Mouse (Mus musculus): ENCODE measurements around the gene Taar4. TPM values are rescaled to one million over a fixed set of nuclear protein-coding genes. Genes with fewer than 3 reads are reported as not detected.

Gene Taar4
- not detected in 2 replicates for polyA plus RNA-seq (2015; fragmentation: Nextera tagmentation; extraction: Ambion mirVana)

DNA sequence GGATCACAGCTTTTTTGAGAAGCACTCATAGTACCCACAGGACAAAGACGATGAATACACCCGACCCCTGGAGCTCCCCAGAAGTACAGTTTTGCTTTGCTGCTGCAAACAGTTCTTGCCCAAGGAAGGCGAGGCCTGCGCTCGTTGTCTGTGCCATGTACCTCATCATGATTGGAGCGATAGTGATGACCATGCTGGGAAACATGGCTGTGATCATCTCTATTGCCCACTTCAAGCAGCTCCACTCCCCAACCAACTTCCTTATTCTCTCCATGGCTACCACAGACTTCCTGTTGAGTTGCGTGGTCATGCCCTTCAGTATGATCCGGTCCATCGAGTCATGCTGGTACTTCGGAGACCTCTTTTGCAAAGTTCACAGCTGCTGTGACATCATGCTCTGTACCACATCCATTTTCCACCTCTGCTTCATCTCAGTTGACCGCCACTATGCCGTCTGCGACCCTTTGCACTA lies at the start of gene Taar4:
Gene Taar4 (plus strand): TSS at position 51 of the 472 bp plus-strand sequence.
- Histone ChIP-seq H3K9me3 (replicated peaks) (no peaks in the 10 kb centered on the region), H3K4me3 (replicated peaks) (no peak within 1 kb of the TSS), H3K4me2 (replicated peaks) (no peak within 1 kb of the TSS), H3K36me3 (no peaks in the 10 kb centered on the region), H3K9ac (no peak within 1 kb of the TSS), H3K27me3 (no peaks in the 10 kb centered on the region), H3K4me1 (no peaks in the 10 kb centered on the region), H3K27ac (replicated peaks) (no peak within 1 kb of the TSS)
- ATAC-seq (ENCODE audit: insufficient number of reproducible peaks, low FRiP score, low TSS enrichment, low read depth) = no peak
- 96% methylated on average over 13 of the region's 13 CpGs for WGBS

DNA sequence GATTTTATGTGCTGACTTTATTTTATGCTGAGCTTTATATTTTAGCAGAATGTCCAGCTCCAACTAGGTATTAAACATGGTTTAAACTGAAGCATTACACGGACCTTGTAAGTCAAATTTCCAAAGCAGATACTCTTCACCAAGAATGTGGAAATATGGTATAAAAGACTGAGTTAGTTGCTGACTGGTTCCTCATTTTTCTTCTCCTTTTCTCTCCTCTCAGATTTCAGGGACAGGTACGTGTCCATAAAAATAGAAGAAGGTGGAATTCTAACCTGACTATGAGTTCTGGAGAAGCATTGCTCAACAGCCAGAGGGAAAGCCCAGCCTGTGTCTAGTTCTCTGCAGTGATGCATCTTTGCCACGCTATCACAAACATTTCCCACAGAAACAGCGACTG lies 40.2 kb upstream of the Taar4 start, which contains the start of gene Taar1:
Gene Taar1 (plus strand): TSS at position 301 of the 400 bp plus-strand sequence.
- Histone ChIP-seq H3K4me2 (replicated peaks) (no peak within 1 kb of the TSS), H3K4me1 (no peaks in the 10 kb centered on the region), H3K4me3 (replicated peaks) (no peak within 1 kb of the TSS), H3K27ac (replicated peaks) (no peak within 1 kb of the TSS), H3K27me3 (no peaks in the 10 kb centered on the region), H3K36me3 (no peaks in the 10 kb centered on the region), H3K9ac (no peak within 1 kb of the TSS), H3K9me3 (replicated peaks) (no peaks in the 10 kb centered on the region)
- ATAC-seq (ENCODE audit: insufficient number of reproducible peaks, low FRiP score, low TSS enrichment, low read depth) = no peak
- WGBS = 83% methylated on average over 4 of the region's 4 CpGs

DNA sequence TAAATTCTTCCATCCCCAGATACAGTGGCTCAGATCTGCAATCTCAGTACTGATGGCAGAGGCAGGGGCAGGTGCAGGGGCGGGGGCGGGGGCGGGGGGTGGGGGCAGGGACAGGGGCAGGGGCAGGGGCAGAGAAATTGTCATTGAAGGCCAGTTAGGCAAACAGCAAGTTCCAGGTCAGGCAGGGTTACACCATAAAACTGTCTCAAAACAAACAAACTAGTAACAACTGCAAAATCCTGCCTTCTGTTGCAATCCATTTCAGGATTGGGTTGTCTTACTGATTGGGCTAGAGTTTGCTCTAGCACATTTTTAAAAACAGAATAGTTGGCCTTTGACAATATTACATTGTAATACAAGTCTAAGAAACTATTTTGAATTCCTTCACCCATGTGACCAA lies 37.8 kb upstream of the Taar4 start:
- H3K4me3 ChIP-seq (replicated peaks) = no peak overlapping the region
- H3K9ac ChIP-seq = no peak overlapping the region
- H3K36me3 ChIP-seq = no peaks in the 10 kb centered on the region
- no peak for ATAC-seq (ENCODE audit: insufficient number of reproducible peaks, low FRiP score, low TSS enrichment, low read depth)
- WGBS = 79% methylated on average over 3 of the region's 3 CpGs
- H3K4me2 ChIP-seq (replicated peaks) = no peak overlapping the region
- H3K27ac ChIP-seq (replicated peaks) = no peak overlapping the region
- no peaks in the 10 kb centered on the region for H3K9me3 ChIP-seq (replicated peaks)
- H3K4me1 ChIP-seq = no peaks in the 10 kb centered on the region
- no peaks in the 10 kb centered on the region for H3K27me3 ChIP-seq

DNA sequence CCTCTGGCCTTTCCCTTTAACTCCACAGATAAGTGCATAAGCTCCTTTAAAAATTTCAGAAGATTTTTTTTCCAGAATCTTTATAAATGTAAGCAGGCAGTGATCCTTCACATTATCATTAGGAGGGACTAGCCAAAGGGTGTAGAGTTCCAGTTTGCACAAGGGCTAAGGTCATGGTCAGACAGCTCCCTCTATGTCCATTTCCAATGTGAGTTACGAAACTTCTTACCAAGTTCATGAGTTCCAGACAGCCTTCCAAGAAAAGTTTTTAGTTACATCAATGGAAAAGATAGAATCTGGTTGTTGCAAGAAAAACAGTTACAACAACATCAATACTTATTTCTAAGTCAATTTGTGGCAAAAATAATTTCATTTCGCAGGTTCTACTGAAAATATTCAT lies 36.4 kb upstream of the Taar4 start:
- H3K27ac ChIP-seq (replicated peaks) = no peak overlapping the region
- WGBS = 79% methylated on average over 2 of the region's 2 CpGs
- H3K27me3 ChIP-seq = no peaks in the 10 kb centered on the region
- no peaks in the 10 kb centered on the region for H3K4me1 ChIP-seq
- H3K9ac ChIP-seq = no peak overlapping the region
- H3K4me3 ChIP-seq (replicated peaks) = no peak overlapping the region
- H3K9me3 ChIP-seq (replicated peaks) = no peaks in the 10 kb centered on the region
- H3K36me3 ChIP-seq = no peaks in the 10 kb centered on the region
- no peak for ATAC-seq (ENCODE audit: insufficient number of reproducible peaks, low FRiP score, low TSS enrichment, low read depth)
- H3K4me2 ChIP-seq (replicated peaks) = no peak overlapping the region

DNA sequence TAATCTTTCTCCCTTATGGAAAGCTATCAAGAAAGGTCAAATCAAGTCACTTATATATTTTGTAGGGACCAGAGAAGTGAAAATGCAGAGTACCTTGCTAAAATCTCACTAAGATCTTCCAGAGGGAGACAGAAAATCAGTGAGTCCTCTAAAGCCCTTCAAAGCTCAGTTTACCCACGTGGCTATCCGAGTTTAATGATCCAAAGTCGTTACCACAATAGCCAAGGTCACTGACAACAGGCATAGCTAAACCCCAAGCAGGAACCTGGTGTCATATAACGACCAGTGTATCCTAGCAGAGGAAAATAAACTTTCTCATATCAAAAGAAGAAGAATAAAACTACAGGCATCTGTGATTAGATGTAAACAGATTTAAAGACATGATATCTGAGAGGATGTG lies 22.7 kb upstream of the Taar4 start:
- Histone ChIP-seq H3K9me3 (replicated peaks) (no peaks in the 10 kb centered on the region), H3K27me3 (no peaks in the 10 kb centered on the region), H3K36me3 (no peaks in the 10 kb centered on the region), H3K4me1 (no peaks in the 10 kb centered on the region), H3K9ac (no peak overlapping the region), H3K4me2 (replicated peaks) (no peak overlapping the region), H3K4me3 (replicated peaks) (no peak overlapping the region), H3K27ac (replicated peaks) (no peak overlapping the region)
- ATAC-seq (ENCODE audit: insufficient number of reproducible peaks, low FRiP score, low TSS enrichment, low read depth) = no peak
- WGBS = 35% methylated on average over 4 of the region's 4 CpGs

- no peaks in the 10 kb centered on the region for H3K27me3 ChIP-seq
- no peak within 1 kb of the TSS for H3K27ac ChIP-seq (replicated peaks)
- no peaks in the 10 kb centered on the region for H3K9me3 ChIP-seq (replicated peaks)
- ATAC-seq (ENCODE audit: insufficient number of reproducible peaks, low FRiP score, low TSS enrichment, low read depth) = no peak
- H3K9ac ChIP-seq = no peak within 1 kb of the TSS
- H3K36me3 ChIP-seq = no peaks in the 10 kb centered on the region
- H3K4me2 ChIP-seq (replicated peaks) = no peak within 1 kb of the TSS
- no peaks in the 10 kb centered on the region for H3K4me1 ChIP-seq
- H3K4me3 ChIP-seq (replicated peaks) = no peak within 1 kb of the TSS
- WGBS = 63% methylated on average over 6 of the region's 6 CpGs
These were observed 22.0 kb upstream of the Taar4 start, which contains the start of gene Taar2 for GRCm38 (mm10) chr10:23938312-23938711. Gene Taar2, plus strand, starts transcription at chr10:23938572.

- no peaks in the 10 kb centered on the region for H3K36me3 ChIP-seq
- 66% methylated on average over 5 of the region's 5 CpGs for WGBS
- H3K4me2 ChIP-seq (replicated peaks) = no peak overlapping the region
- H3K9me3 ChIP-seq (replicated peaks) = no peaks in the 10 kb centered on the region
- H3K27me3 ChIP-seq = no peaks in the 10 kb centered on the region
- H3K27ac ChIP-seq (replicated peaks) = no peak overlapping the region
- H3K4me1 ChIP-seq = no peaks in the 10 kb centered on the region
- no peak overlapping the region for H3K4me3 ChIP-seq (replicated peaks)
- no peak overlapping the region for H3K9ac ChIP-seq
- ATAC-seq (ENCODE audit: insufficient number of reproducible peaks, low FRiP score, low TSS enrichment, low read depth) = no peak
These were observed 17.8 kb upstream of the Taar4 start for GRCm38 (mm10) chr10:23942465-23942864.

GRCm38 (mm10) chr10:23948026-23948425 lies 12.3 kb upstream of the Taar4 start:
- Histone ChIP-seq H3K9ac (no peak overlapping the region), H3K4me2 (replicated peaks) (no peak overlapping the region), H3K4me1 (no peaks in the 10 kb centered on the region), H3K27ac (replicated peaks) (no peak overlapping the region), H3K27me3 (no peaks in the 10 kb centered on the region), H3K4me3 (replicated peaks) (no peak overlapping the region), H3K36me3 (no peaks in the 10 kb centered on the region), H3K9me3 (replicated peaks) (no peaks in the 10 kb centered on the region)
- WGBS = 64% methylated on average over 7 of the region's 7 CpGs
- ATAC-seq (ENCODE audit: insufficient number of reproducible peaks, low FRiP score, low TSS enrichment, low read depth) = no peak

GRCm38 (mm10) chr10:23949508-23950005 lies 10.7 kb upstream of the Taar4 start, which contains the start of gene Taar3:
Gene Taar3, plus strand, starts transcription at chr10:23949558.
- no peak for ATAC-seq (ENCODE audit: insufficient number of reproducible peaks, low FRiP score, low TSS enrichment, low read depth)
- Histone ChIP-seq H3K4me2 (replicated peaks) (no peak within 1 kb of the TSS), H3K36me3 (no peaks in the 10 kb centered on the region), H3K27ac (replicated peaks) (no peak within 1 kb of the TSS), H3K9me3 (replicated peaks) (no peaks in the 10 kb centered on the region), H3K4me3 (replicated peaks) (no peak within 1 kb of the TSS), H3K9ac (no peak within 1 kb of the TSS), H3K4me1 (no peaks in the 10 kb centered on the region), H3K27me3 (no peaks in the 10 kb centered on the region)
- WGBS = 81% methylated on average over 16 of the region's 16 CpGs

GRCm38 (mm10) chr10:23951714-23952113 lies 8.6 kb upstream of the Taar4 start:
- H3K4me1 ChIP-seq = no peaks in the 10 kb centered on the region
- no peaks in the 10 kb centered on the region for H3K27me3 ChIP-seq
- H3K9ac ChIP-seq = no peak overlapping the region
- no peak overlapping the region for H3K4me2 ChIP-seq (replicated peaks)
- no peaks in the 10 kb centered on the region for H3K9me3 ChIP-seq (replicated peaks)
- no peak overlapping the region for H3K4me3 ChIP-seq (replicated peaks)
- H3K27ac ChIP-seq (replicated peaks) = no peak overlapping the region
- no peaks in the 10 kb centered on the region for H3K36me3 ChIP-seq
- ATAC-seq (ENCODE audit: insufficient number of reproducible peaks, low FRiP score, low TSS enrichment, low read depth) = no peak
- 76% methylated on average over 6 of the region's 6 CpGs for WGBS

GRCm38 (mm10) chr10:23959071-23959470 lies 1.2 kb upstream of the Taar4 start:
- Histone ChIP-seq H3K4me1 (no peaks in the 10 kb centered on the region), H3K9me3 (replicated peaks) (no peaks in the 10 kb centered on the region), H3K9ac (no peak overlapping the region), H3K27ac (replicated peaks) (no peak overlapping the region), H3K36me3 (no peaks in the 10 kb centered on the region), H3K4me3 (replicated peaks) (no peak overlapping the region), H3K4me2 (replicated peaks) (no peak overlapping the region), H3K27me3 (no peaks in the 10 kb centered on the region)
- no peak for ATAC-seq (ENCODE audit: insufficient number of reproducible peaks, low FRiP score, low TSS enrichment, low read depth)
- whole genome bisulfite sequencing = 45% methylated on average over 3 of the region's 3 CpGs

DNA sequence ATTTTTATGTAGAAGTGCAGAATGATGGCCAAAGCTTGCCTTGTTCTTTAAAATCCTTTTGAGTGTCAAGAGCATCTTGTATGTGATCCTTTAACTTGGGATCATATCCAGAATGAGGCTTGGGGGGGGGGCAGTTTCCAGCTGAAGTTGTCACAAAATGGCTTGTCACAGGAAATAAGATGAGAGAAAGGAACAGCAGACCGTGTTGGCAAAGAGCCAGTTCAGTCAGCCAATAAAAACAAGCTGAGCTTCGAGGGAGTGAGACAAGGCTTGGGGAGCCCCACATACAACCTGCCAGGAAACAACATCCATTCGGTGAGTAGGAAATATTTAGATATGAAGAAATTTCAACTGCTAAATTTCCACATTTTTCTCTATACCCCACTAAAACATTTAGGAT lies 3.1 kb downstream of the Taar4 start:
- Histone ChIP-seq H3K4me2 (replicated peaks) (no peak overlapping the region), H3K4me1 (no peaks in the 10 kb centered on the region), H3K9me3 (replicated peaks) (no peaks in the 10 kb centered on the region), H3K9ac (no peak overlapping the region), H3K36me3 (no peaks in the 10 kb centered on the region), H3K27ac (replicated peaks) (no peak overlapping the region), H3K4me3 (replicated peaks) (no peak overlapping the region), H3K27me3 (no peaks in the 10 kb centered on the region)
- ATAC-seq (ENCODE audit: insufficient number of reproducible peaks, low FRiP score, low TSS enrichment, low read depth) = no peak
- WGBS = 41% methylated on average over 3 of the region's 3 CpGs

Measured in embryonic facial prominence, embryonic 15.5 days (tissue).